Mouse (Mus musculus): ENCODE data around the gene Sec24d. TPM values are rescaled to one million over a fixed set of nuclear protein-coding genes. Genes with fewer than 3 reads are reported as not detected.

Sec24d gene
- polyA plus RNA-seq, 1 experiment: 35.8 TPM

- Histone ChIP-seq H3K4me3 (ENCODE audit: insufficient read depth, low read length) (no peak overlapping the region), H3K4me1 (ENCODE audit: control insufficient read depth, insufficient read depth, low read length) (no peaks in the 10 kb centered on the region), H3K27ac (ENCODE audit: insufficient read depth, low read depth, low read length) (no peak overlapping the region)
- TF ChIP-seq POLR2A (IDR thresholded peaks at IDR 0.05; ENCODE audit: borderline replicate concordance, low read depth, low read length): no peak
- TF ChIP-seq CTCF (IDR thresholded peaks at IDR 0.05; ENCODE audit: low read depth, low read length): no peak
These were observed 21.6 kb upstream of the Sec24d start for GRCm38 (mm10) chr3:123245646-123246045.

GRCm38 (mm10) chr3:123256181-123257101 is 10.8 kb upstream of the Sec24d start:
- Histone ChIP-seq H3K4me3 (ENCODE audit: insufficient read depth, low read length) (no peak overlapping the region), H3K4me1 (ENCODE audit: control insufficient read depth, insufficient read depth, low read length) (peaks cover 4% of the 10 kb centered on the region; the same call in 1 of the 2 replicates), H3K27ac (ENCODE audit: insufficient read depth, low read depth, low read length) (no peak overlapping the region)
- no peak for TF ChIP-seq CTCF (IDR thresholded peaks at IDR 0.05; ENCODE audit: low read depth, low read length)
- no peak for TF ChIP-seq POLR2A (IDR thresholded peaks at IDR 0.05; ENCODE audit: borderline replicate concordance, low read depth, low read length)

DNA sequence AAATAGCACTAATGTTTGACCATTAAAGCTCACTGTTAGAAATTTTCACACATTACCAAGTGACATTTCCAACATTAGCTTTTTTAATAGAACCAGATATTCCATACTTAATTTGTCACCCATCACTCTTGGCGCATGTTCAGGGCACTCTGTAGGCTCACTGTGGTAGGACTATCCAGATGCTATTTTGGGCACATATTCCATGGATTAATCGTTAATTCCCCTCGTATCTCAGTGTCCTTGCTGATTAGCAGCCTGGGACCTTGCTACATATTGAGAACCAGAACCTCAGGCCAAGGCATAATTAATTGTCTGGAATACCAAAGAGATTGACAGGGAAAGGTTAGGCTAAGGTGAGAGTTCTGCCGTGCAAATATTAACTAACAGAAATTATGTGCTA is 8.5 kb upstream of the Sec24d start:
- no peak overlapping the region for H3K4me3 ChIP-seq (ENCODE audit: insufficient read depth, low read length)
- H3K27ac ChIP-seq (ENCODE audit: insufficient read depth, low read depth, low read length): no peak overlapping the region
- TF ChIP-seq POLR2A (IDR thresholded peaks at IDR 0.05; ENCODE audit: borderline replicate concordance, low read depth, low read length) (no peak), CTCF (IDR thresholded peaks at IDR 0.05; ENCODE audit: low read depth, low read length) (no peak)
- peaks cover 4% of the 10 kb centered on the region; the same call in 1 of the 2 replicates for H3K4me1 ChIP-seq (ENCODE audit: control insufficient read depth, insufficient read depth, low read length)

DNA sequence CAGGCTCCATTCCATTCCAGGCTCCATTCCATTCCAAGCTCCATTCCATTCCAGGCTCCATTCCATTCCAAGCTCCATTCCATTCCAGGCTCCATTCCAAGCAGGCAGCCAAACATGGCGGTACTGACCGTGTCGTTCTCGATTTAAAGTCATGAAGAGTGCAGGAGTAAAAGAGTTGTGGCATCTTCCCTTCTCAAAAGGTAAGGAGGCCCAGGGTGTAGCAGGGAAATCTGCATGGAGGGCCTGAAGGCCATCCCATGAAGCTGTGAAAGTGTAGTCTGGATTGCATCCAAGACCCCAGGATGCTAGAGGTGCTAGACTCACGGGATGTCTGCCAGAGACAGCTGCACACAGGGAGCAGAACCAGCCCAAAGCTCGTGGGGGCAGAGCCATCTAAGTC is 2.5 kb upstream of the Sec24d start:
- Histone ChIP-seq H3K4me3 (ENCODE audit: insufficient read depth, low read length) (no peak overlapping the region), H3K27ac (ENCODE audit: insufficient read depth, low read depth, low read length) (no peak overlapping the region), H3K4me1 (ENCODE audit: control insufficient read depth, insufficient read depth, low read length) (peaks cover 12% of the 10 kb centered on the region)
- TF ChIP-seq POLR2A (IDR thresholded peaks at IDR 0.05; ENCODE audit: borderline replicate concordance, low read depth, low read length) (no peak), CTCF (IDR thresholded peaks at IDR 0.05; ENCODE audit: low read depth, low read length) (no peak)

DNA sequence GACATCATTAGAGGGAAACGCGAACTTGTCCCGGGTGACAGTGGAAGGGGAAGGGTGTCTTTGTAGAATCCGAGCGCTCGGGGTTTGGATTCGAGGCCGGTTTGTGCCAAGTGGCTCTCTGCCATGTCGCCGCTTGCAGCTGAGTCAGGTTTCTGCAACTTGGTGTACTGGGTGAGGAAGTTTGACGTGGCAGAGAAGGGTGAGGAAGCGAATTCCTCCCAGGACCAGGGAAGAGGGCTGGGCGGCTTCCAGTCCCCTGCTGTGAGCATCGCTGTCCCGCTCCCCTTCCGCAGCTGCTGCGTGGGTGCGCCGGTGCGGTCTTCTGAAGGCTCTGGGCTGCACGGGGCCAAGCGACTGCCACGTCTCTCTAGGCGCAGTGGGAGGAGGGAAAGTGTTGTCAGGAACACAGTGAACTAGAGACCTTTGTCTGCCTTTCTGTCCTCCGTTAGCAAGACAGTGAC is 516 bp downstream of the Sec24d start:
- Histone ChIP-seq H3K27ac (ENCODE audit: insufficient read depth, low read depth, low read length) (peak overlapping the region; percentile 48), H3K4me1 (ENCODE audit: control insufficient read depth, insufficient read depth, low read length) (peaks cover 12% of the 10 kb centered on the region), H3K4me3 (ENCODE audit: insufficient read depth, low read length) (peak overlapping the region; percentile 81)
- TF ChIP-seq CTCF (IDR thresholded peaks at IDR 0.05; ENCODE audit: low read depth, low read length) (no peak), POLR2A (IDR thresholded peaks at IDR 0.05; ENCODE audit: borderline replicate concordance, low read depth, low read length) (no peak)

- 0 out of 2 replicates have a peak, but pooled peaks cover 3% of the 10 kb centered on the region for H3K4me1 ChIP-seq (ENCODE audit: control insufficient read depth, insufficient read depth, low read length)
- no peak for TF ChIP-seq CTCF (IDR thresholded peaks at IDR 0.05; ENCODE audit: low read depth, low read length)
- TF ChIP-seq POLR2A (IDR thresholded peaks at IDR 0.05; ENCODE audit: borderline replicate concordance, low read depth, low read length): no peak
- no peak overlapping the region for H3K4me3 ChIP-seq (ENCODE audit: insufficient read depth, low read length)
- no peak overlapping the region for H3K27ac ChIP-seq (ENCODE audit: insufficient read depth, low read depth, low read length)
These were observed 15.8 kb downstream of the Sec24d start for GRCm38 (mm10) chr3:123282866-123283615.

- Histone ChIP-seq H3K4me1 (ENCODE audit: control insufficient read depth, insufficient read depth, low read length) (no peaks in the 10 kb centered on the region), H3K4me3 (ENCODE audit: insufficient read depth, low read length) (no peak overlapping the region), H3K27ac (ENCODE audit: insufficient read depth, low read depth, low read length) (no peak overlapping the region)
- TF ChIP-seq CTCF (IDR thresholded peaks at IDR 0.05; ENCODE audit: low read depth, low read length) (no peak), POLR2A (IDR thresholded peaks at IDR 0.05; ENCODE audit: borderline replicate concordance, low read depth, low read length) (no peak)
These were observed 17.0 kb downstream of the Sec24d start for GRCm38 (mm10) chr3:123284284-123284683.

DNA sequence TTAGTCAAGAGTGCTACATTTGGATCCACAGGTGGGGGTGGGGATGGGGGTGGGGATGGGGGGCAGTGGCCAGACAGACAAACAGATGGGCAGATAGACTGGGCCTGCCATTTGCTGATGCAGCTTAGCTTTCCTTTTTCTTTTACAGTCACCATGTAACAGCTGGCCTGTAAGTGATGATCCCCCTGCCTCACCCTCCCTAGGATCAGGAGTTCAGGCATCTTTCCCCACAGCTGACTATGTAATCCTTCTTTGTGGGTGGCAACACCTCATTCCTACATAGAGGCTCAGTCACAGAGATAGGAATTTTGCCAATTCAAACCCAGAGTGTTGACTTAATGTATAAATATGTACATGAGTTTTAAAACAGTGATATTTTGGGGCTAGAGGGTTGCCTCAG is 18.4 kb downstream of the Sec24d start:
- no peak for TF ChIP-seq POLR2A (IDR thresholded peaks at IDR 0.05; ENCODE audit: borderline replicate concordance, low read depth, low read length)
- no peak for TF ChIP-seq CTCF (IDR thresholded peaks at IDR 0.05; ENCODE audit: low read depth, low read length)
- Histone ChIP-seq H3K4me1 (ENCODE audit: control insufficient read depth, insufficient read depth, low read length) (no peaks in the 10 kb centered on the region), H3K27ac (ENCODE audit: insufficient read depth, low read depth, low read length) (no peak overlapping the region), H3K4me3 (ENCODE audit: insufficient read depth, low read length) (no peak overlapping the region)

DNA sequence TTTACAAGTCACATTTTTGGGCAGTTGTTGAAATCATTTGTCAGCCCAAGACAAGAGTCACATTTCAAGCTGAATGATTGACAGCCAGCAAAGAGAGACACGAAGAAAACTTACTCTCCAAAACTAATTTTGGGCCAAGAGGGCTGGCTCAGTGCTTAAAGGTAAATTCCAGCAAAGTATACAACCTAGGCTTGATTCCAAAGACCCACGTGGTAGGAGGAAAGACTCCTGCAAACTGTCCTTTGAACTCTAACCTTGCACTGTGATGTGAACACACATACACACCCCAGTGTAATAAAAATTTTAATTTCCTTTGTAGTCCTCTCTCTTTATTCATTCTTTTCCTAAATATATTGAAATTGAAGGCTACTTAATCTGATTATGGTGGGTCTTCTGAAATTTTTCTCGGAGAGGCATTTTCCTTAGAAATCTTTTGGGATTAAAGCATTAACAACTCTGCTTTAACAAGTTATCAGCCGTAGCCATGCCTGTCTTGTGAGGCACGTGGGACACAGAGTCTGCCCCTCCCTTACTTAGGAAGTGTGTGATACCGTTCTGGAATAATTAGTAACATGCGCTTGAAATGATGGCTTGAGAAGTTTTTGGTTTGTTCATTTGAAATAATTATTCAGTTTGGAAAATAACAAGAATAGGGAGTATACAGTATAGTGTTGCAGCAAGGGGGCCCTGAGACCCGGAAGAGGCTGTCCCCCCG is 21.8 kb downstream of the Sec24d start:
- TF ChIP-seq CTCF (IDR thresholded peaks at IDR 0.05; ENCODE audit: low read depth, low read length): no peak
- no peak for TF ChIP-seq POLR2A (IDR thresholded peaks at IDR 0.05; ENCODE audit: borderline replicate concordance, low read depth, low read length)
- Histone ChIP-seq H3K4me1 (ENCODE audit: control insufficient read depth, insufficient read depth, low read length) (no peaks in the 10 kb centered on the region), H3K27ac (ENCODE audit: insufficient read depth, low read depth, low read length) (no peak overlapping the region), H3K4me3 (ENCODE audit: insufficient read depth, low read length) (no peak overlapping the region)

All from bone marrow macrophage, adult 2 months (primary cell).